Mouse (Mus musculus) layer of hippocampus, postnatal 25 days (tissue): ENCODE measurements around the gene Bhlhb9. TPM values are rescaled to one million over a fixed set of nuclear protein-coding genes. Genes with fewer than 3 reads are reported as not detected.

Experiments used
- DNase-seq, 2 experiments: peaks; one replicate each; pipeline ENCODE4 v3.0.0; 2022; ENCODE audit warnings: mixed read lengths in 2 of 2, low spot score in 1 of 2; ENCODE audit errors: extremely low spot score in 1 of 2
- microRNA-seq, 2 experiments: library from miRNA; unstranded; fragments of <30 nt; microRNA quantifications; one replicate each; pipeline ENCODE4 v1.2.0; 2021
- total RNA-seq, 2 experiments: library from RNA; stranded (reverse); gene quantifications; 2 replicates each; pipeline ENCODE4 v1.2.3; 2021

The Bhlhb9 gene
- total RNA-seq, 2 experiments from 2014 or later = 63.7 to 65.2 TPM

DNA sequence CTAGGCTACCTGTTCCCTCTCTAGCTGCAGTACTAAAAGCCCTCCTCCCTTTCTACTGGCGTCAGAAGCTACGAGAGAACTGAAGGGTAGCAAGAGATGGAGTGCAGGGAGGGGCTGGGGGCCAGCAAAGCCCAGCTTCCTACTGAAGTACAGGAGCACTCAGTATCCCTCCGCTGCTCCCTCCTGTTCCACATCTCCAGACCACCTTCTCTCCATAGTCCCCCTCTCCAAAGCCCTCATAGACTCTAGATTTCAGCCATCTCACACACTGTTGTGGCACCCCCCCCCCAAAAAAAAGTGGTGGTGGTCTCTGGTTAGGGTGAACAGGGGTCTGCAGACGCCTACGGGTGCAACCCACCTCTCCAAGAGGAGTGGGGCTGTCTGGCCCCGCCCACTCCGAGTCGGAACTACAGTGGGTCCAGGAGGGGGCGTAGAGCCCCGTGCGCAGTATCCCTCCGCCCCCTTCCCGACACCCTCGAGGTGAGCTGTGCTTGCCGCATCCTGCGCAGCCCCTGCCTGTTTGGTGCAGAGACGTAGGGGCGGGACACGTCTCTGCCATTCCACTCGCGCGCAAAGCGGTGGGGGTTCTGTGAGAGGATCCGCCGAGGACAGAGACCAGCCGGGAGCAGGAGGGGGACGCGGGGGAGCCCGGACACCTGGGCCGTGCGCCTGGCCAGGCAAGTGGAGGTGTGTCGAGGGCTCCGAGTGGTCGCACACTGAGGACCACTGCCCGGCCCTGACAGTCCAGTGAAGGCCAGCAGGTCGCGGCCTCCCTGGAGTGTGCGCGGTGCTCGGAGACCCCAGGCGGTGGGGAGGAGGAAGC is 88.2 kb downstream of the Bhlhb9 start:
- peak; percentile 58 to 62 for DNase-seq

DNA sequence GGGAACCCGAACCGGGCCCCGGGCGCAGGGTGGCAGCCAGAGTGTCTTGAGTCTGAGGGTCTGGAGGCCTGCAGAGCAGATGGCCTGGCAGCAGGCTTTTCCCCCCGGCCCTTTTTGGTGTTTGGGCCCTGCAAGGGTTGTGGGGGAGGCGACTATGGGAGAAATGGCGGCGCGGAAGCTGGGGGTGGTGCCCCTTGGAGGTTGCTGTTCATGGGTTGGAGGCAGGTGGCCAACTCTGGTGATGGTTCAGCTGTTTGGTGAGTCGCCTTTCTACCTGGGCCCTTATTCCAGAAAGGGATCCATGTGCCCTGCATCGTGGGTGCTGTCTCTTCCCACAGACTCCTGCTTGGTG is 88.8 kb downstream of the Bhlhb9 start:
- peak in 1 of 2 experiments; percentile 18 for DNase-seq

DNA sequence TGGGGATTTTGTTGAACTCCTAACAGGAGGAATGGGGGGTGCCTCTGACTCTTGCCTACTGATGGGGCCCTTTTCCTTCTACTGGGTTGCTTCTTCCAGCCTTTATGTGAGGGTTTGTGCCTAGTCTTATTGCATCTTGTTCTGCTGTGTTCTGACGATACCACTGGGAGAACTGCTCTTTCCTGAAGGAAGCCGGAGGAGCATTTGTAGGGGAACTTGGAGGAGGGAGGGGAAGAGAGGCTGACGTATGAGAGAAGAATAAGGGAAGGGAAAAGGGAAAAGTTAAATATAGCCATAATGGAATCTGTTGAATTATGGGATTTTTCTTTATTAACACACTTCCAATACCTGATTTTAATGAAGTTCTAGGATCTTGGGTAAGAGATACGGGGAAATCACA is 119.2 kb downstream of the Bhlhb9 start:
- DNase-seq = no peak

DNA sequence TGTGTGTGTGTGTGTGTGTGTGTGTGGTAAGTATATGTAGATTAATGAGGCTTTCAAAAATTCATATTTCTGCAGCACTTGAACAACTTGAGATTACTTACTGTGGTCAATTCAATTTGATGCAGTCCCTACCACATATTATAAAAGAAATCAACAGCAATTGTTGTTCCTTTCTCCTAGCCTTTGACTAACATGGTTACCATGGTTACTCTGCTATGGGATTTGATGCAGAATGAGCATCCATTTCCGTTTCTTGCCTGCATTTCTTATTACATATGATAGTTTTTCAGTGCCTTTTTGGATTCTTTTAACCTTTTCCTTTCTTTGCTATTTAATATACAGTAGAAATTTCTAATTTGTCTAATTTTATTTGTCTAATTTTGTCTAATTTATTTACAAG is 119.7 kb downstream of the Bhlhb9 start:
- no peak for DNase-seq

DNA sequence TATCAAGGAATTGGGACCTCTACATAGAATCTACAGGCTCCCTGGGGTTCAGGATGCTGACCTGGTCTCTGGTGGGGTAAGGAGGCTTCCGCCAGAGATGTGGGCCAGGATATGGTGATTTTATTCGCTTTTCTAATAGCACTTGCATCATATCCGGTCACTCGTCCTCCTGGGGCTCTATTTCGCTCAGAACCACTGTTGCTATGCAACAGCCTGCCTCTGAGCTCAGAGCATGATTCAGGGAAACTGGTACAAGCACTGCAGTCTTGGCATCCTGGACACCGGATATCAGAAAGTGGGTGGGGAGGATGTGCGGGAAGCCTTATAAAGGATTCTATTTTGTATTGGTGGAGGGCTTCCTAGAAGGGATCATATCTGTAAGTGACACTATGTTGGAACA is 124.8 kb downstream of the Bhlhb9 start:
- no peak for DNase-seq

DNA sequence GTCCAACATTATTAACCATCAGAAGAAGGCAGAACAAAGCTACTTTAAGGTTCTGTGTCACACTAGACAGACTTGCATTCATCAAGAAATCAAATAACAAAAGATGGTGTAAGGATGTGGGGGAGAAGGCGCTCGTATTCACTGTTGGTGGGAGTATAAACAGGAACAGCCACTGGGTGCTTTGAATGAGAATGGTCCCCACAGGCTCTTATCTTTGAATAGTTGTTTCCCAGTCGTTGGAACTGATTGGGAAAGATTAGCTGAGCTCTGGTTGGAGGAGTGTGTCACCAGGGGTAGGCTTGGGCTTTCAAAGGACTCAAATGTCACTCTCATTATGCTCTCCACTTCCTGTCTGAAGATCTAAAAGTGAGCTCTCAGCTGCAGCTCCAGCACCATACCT is 128.5 kb downstream of the Bhlhb9 start:
- no peak for DNase-seq

DNA sequence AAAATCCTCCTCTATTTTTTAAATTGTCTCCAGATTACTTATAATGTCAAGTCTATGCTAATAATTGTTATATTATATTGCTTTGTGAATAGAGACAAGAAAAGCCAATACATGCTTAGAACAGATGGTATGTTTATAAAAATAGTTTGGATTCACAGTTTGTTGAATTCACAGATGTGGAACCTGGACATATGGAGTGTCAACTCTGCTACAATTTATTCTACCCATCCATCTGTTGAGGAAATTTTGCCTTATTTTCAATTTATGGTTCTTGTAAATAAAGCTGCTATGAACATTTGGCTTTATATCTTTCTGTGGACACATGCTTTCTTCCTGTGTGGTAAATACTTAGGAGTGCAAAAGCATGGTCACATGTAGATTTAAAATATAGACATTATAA is 131.2 kb downstream of the Bhlhb9 start:
- DNase-seq = no peak

DNA sequence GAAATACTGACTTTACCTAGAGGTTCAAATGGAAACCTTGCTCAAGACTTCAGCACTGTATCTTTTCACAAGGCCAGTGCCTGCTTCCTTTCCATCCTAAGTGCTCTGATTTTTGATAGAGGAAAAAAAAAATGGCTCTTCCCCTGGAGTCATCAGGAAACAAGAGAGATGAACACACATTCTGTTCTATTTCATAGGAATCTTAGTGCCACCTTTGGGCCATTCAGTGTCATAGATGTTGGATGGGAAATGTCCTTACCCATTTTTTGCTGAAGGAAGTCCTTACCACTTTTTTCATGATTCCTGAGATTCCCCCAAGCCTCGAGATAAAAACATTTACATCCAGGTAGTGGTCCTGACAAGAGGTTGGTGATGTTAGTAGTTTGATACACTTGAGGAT is 139.1 kb downstream of the Bhlhb9 start:
- no peak for DNase-seq

Small RNA genes lying within 50 kb of the gene (microRNA-seq; reads per million reads assigned to microRNA genes)
- gene Mir1970 = 0 reads per million in 2 experiments

Other genes starting within 250 kb of the Bhlhb9 start
- not detected for gene Nxf7, start 198.8 kb upstream of the Bhlhb9 start, total RNA-seq
- gene Prame, start 169.9 kb upstream of the Bhlhb9 start, total RNA-seq = not detected
- gene Tcp11x2, start 103.8 kb upstream of the Bhlhb9 start, total RNA-seq = not detected
- gene Tmsb15a, start 72.3 kb upstream of the Bhlhb9 start, total RNA-seq = not detected
- 10 to 100 TPM; 22.5 to 27.6 TPM for gene Armcx5, start 54.9 kb upstream of the Bhlhb9 start, total RNA-seq
- 100 to 1,000 TPM; 279 to 293 TPM for gene Gprasp1, start 54.9 kb upstream of the Bhlhb9 start, total RNA-seq
- gene Gprasp2, start 41.4 kb downstream of the Bhlhb9 start, total RNA-seq = 100 to 1,000 TPM; 145 to 157 TPM
- 10 to 100 TPM; 64.8 to 76.9 TPM for gene Arxes2, start 196.2 kb downstream of the Bhlhb9 start, total RNA-seq
- 10 to 100 TPM; 40.7 to 46.9 TPM for gene Arxes1, start 235.8 kb downstream of the Bhlhb9 start, total RNA-seq